Mouse (Mus musculus): Measurements from ENCODE around the gene Gm47969. TPM values are rescaled to one million over a fixed set of nuclear protein-coding genes. Genes with fewer than 3 reads are reported as not detected.

Gene Gm47969
- polyA plus RNA-seq, 1 experiment from 2014 or later = not detected

DNA sequence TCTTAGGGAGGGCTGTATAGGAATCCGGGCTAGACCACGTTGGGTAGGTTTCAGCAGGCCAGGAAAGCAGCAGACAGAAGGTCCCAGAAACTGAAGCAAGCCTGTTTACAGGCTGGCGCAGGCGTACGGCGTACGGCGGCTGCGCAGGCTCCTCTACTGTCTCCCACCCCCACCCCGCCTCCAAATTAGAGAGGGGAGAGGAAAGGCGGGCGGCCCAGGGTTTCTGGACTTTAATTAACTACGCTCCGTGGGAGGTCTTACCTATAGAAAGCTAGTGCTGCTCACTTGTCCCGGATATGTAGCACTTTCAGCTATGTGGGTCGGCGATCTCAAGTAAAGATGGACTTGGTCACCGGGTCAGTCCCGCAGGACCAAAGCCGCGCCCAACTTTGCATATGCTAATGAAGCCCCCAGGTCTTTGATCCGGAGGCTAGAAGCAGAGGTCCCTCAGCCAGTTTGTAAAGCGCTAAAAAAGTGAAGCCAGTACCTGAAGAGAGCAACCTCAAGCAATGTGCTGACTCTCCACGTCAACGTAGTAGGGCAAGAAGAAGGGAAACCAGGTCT, 6.5 kb upstream of the Gm47969 start, which contains the start of gene Slc19a3:
Gene Slc19a3, minus strand, starts transcription at position 340 of the 564 bp plus-strand sequence.
- peak; percentile 96 for ATAC-seq (replicated peaks)
- 0 out of 2 replicates have a peak, but pooled peaks cover 6% of the 10 kb centered on the region for H3K4me1 ChIP-seq
- no peaks in the 10 kb centered on the region for H3K27me3 ChIP-seq (replicated peaks)
- H3K36me3 ChIP-seq (replicated peaks) = no peaks in the 10 kb centered on the region
- H3K4me2 ChIP-seq = peak within 1 kb of the TSS; percentile 54
- H3K27ac ChIP-seq = no peak within 1 kb of the TSS
- H3K9ac ChIP-seq = peak within 1 kb of the TSS; percentile 41
- under 1% methylated on average over 25 of the region's 25 CpGs for WGBS
- no peaks in the 10 kb centered on the region for H3K9me3 ChIP-seq
- H3K4me3 ChIP-seq = peak within 1 kb of the TSS; percentile 44

GRCm38 (mm10) chr1:83039080-83039479, 5.7 kb upstream of the Gm47969 start:
- Histone ChIP-seq H3K4me3 (no peak overlapping the region), H3K9ac (no peak overlapping the region), H3K36me3 (replicated peaks) (no peaks in the 10 kb centered on the region), H3K9me3 (no peaks in the 10 kb centered on the region), H3K4me2 (no peak overlapping the region), H3K27ac (no peak overlapping the region), H3K27me3 (replicated peaks) (no peaks in the 10 kb centered on the region), H3K4me1 (0 out of 2 replicates have a peak, but pooled peaks cover 6% of the 10 kb centered on the region)
- ATAC-seq (replicated peaks) = no peak
- 83% methylated on average over 4 of the region's 4 CpGs for WGBS

GRCm38 (mm10) chr1:83042380-83042779, 2.4 kb upstream of the Gm47969 start, which contains the start of gene Krtap28-10:
Krtap28-10 (minus strand) TSS chr1:83042480.
- H3K27ac ChIP-seq = no peak within 1 kb of the TSS
- 98% methylated on average over 2 of the region's 2 CpGs for WGBS
- no peaks in the 10 kb centered on the region for H3K27me3 ChIP-seq (replicated peaks)
- no peaks in the 10 kb centered on the region for H3K9me3 ChIP-seq
- H3K36me3 ChIP-seq (replicated peaks) = no peaks in the 10 kb centered on the region
- H3K4me3 ChIP-seq = no peak within 1 kb of the TSS
- no peak within 1 kb of the TSS for H3K9ac ChIP-seq
- H3K4me1 ChIP-seq = 0 out of 2 replicates have a peak, but pooled peaks cover 6% of the 10 kb centered on the region
- no peak for ATAC-seq (replicated peaks)
- H3K4me2 ChIP-seq = no peak within 1 kb of the TSS

DNA sequence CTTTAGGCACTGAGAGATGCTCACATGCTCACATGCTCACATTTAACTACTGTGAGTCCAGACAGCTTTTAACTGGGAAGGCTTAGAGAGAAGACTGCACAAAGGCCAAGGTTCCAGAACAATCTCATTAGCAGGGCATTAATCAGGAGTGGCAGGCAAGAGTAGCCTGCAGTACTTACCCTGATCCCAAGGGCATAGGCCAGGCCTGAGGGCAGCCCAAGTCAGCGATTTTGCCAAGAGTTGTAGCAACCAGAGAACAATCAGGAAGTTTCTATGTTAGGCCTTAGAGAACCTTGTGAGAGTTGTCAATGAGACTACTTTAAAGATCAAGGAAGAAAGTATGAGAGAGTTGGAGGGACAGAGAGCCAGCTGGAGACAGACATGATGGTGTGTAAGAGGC, 13.7 kb downstream of the Gm47969 start:
- no peak for ATAC-seq (replicated peaks)
- 56% methylated on average over 1 of the region's 1 CpGs for WGBS
- Histone ChIP-seq H3K4me1 (no peaks in the 10 kb centered on the region), H3K9me3 (no peaks in the 10 kb centered on the region), H3K27ac (no peak overlapping the region), H3K4me2 (no peak overlapping the region), H3K27me3 (replicated peaks) (no peaks in the 10 kb centered on the region), H3K4me3 (no peak overlapping the region), H3K9ac (no peak overlapping the region), H3K36me3 (replicated peaks) (no peaks in the 10 kb centered on the region)

GRCm38 (mm10) chr1:83059278-83059677, 14.5 kb downstream of the Gm47969 start, which contains the start of gene A030005K14Rik:
A030005K14Rik (minus strand) TSS chr1:83059378.
- no peak within 1 kb of the TSS for H3K9ac ChIP-seq
- H3K4me1 ChIP-seq = no peaks in the 10 kb centered on the region
- no peak within 1 kb of the TSS for H3K27ac ChIP-seq
- H3K36me3 ChIP-seq (replicated peaks) = no peaks in the 10 kb centered on the region
- H3K9me3 ChIP-seq = no peaks in the 10 kb centered on the region
- H3K27me3 ChIP-seq (replicated peaks) = no peaks in the 10 kb centered on the region
- WGBS = 90% methylated on average over 9 of the region's 9 CpGs
- no peak within 1 kb of the TSS for H3K4me2 ChIP-seq
- no peak for ATAC-seq (replicated peaks)
- H3K4me3 ChIP-seq = no peak within 1 kb of the TSS

- Histone ChIP-seq H3K4me1 (no peaks in the 10 kb centered on the region), H3K27me3 (replicated peaks) (no peaks in the 10 kb centered on the region), H3K27ac (no peak within 1 kb of the TSS), H3K4me3 (no peak within 1 kb of the TSS), H3K9ac (no peak within 1 kb of the TSS), H3K4me2 (no peak within 1 kb of the TSS), H3K36me3 (replicated peaks) (no peaks in the 10 kb centered on the region), H3K9me3 (no peaks in the 10 kb centered on the region)
- ATAC-seq (replicated peaks) = no peak
- 92% methylated on average over 4 of the region's 4 CpGs for WGBS
Observed at GRCm38 (mm10) chr1:83060643-83061042, 15.9 kb downstream of the Gm47969 start, which contains the start of gene Krtap28-13. Krtap28-13 (plus strand) TSS chr1:83060930.

GRCm38 (mm10) chr1:83064851-83065250, 20.1 kb downstream of the Gm47969 start:
- Histone ChIP-seq H3K27ac (no peak overlapping the region), H3K9me3 (no peaks in the 10 kb centered on the region), H3K27me3 (replicated peaks) (no peaks in the 10 kb centered on the region), H3K4me3 (no peak overlapping the region), H3K36me3 (replicated peaks) (no peaks in the 10 kb centered on the region), H3K4me2 (no peak overlapping the region), H3K4me1 (no peaks in the 10 kb centered on the region), H3K9ac (no peak overlapping the region)
- ATAC-seq (replicated peaks) = no peak
- 26% methylated on average over 3 of the region's 3 CpGs for WGBS

DNA sequence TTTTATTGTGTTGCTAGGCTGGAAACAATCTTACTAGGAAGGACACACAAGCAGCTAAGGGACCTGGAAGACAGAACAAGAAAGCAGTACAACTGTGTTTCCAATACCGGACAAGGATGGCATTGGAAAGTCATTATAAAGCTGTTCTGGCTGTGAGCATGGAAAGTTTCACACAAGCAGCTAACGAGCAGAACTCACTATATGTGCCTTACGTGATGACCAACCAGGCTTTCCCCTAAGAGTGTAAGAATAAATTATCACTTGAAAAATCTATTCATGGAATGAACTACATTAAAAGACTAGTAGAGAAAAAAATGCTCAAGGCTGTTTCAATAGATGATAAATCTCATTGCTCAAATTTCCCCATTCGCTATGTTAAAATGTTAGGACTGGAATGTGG, 21.8 kb downstream of the Gm47969 start:
- WGBS = 93% methylated on average over 4 of the region's 4 CpGs
- no peak overlapping the region for H3K4me2 ChIP-seq
- ATAC-seq (replicated peaks) = no peak
- H3K27me3 ChIP-seq (replicated peaks) = no peaks in the 10 kb centered on the region
- no peak overlapping the region for H3K9ac ChIP-seq
- no peak overlapping the region for H3K27ac ChIP-seq
- no peaks in the 10 kb centered on the region for H3K9me3 ChIP-seq
- no peaks in the 10 kb centered on the region for H3K4me1 ChIP-seq
- H3K36me3 ChIP-seq (replicated peaks) = no peaks in the 10 kb centered on the region
- H3K4me3 ChIP-seq = no peak overlapping the region

DNA sequence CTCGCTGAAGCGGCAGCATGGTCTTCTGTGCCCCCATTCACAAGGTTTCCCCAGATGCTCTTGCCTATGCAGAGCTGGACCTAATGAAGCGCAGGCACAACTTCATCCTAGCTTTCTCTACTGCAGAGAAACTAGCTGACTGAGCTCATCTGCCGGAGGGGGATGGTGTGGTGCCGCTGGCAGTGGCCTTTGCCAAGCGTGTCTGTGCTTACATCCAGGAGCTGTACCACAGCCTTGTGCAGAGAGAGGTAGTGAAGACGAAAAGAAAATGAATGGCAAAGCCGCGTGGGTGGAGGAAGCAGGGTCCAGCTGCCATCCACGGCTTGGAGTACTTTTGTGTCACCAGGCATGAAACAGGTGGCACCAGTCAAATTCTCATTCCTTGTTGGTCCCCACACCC, 22.5 kb downstream of the Gm47969 start:
- H3K4me3 ChIP-seq = no peak overlapping the region
- WGBS = 93% methylated on average over 10 of the region's 10 CpGs

GRCm38 (mm10) chr1:83075526-83076189, 30.9 kb downstream of the Gm47969 start:
- Histone ChIP-seq H3K4me3 (peak overlapping the region; percentile 27), H3K4me2 (peak overlapping the region; percentile 41), H3K9ac (no peak overlapping the region), H3K9me3 (no peaks in the 10 kb centered on the region), H3K27ac (peak overlapping the region; percentile 36; the same call in 1 of the 2 replicates), H3K27me3 (replicated peaks) (no peaks in the 10 kb centered on the region), H3K4me1 (no peaks in the 10 kb centered on the region; the same call in 1 of the 2 replicates), H3K36me3 (replicated peaks) (no peaks in the 10 kb centered on the region)
- peak; percentile 85 for ATAC-seq (replicated peaks)
- WGBS = 34% methylated on average over 15 of the region's 15 CpGs

More for the DNA sequence above, 22.5 kb downstream of the Gm47969 start:
- H3K27me3 ChIP-seq (replicated peaks) = no peaks in the 10 kb centered on the region
- H3K9ac ChIP-seq = no peak overlapping the region
- no peaks in the 10 kb centered on the region for H3K9me3 ChIP-seq
- H3K27ac ChIP-seq = no peak overlapping the region
- H3K4me1 ChIP-seq = no peaks in the 10 kb centered on the region
- no peak for ATAC-seq (replicated peaks)
- H3K36me3 ChIP-seq (replicated peaks) = no peaks in the 10 kb centered on the region
- no peak overlapping the region for H3K4me2 ChIP-seq

DNA sequence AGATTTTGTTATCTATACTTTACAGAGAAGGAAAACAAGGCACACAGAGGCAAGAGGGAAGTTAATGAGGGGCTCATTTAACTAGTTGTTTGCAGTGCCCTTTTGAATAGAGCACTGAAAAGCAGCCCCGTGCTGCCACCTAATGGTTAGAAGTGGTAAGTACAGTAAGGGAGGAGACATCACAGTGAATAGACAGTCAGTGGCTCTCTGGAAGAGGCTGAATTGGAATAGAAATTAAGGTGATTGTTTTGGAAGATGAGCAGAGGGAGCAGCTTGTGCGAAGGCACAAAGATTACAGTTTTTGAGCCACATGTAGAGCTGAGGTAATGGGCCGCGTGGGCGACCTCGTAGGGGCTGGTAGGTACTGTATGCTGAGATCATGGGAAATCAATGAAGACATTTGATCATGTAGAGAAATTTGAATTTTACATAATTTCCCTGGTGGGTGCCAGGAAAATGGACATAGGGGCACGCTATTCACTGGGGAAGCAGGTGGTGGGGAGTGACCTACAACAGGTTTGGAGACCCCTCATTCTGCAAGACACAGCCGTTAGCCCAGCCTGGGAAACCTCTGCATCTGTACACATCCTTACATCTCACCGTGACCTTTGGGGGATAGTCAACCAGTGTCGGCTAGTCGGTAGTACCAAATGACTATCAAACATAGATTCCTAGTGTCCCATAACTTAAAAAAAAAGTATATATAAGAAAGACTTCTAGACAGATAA, 31.6 kb downstream of the Gm47969 start:
- peak; percentile 96 for ATAC-seq (replicated peaks)
- peak overlapping the region; percentile 41 for H3K4me2 ChIP-seq
- H3K27me3 ChIP-seq (replicated peaks) = no peaks in the 10 kb centered on the region
- H3K27ac ChIP-seq = peak overlapping the region; percentile 36; the same call in 1 of the 2 replicates
- no peaks in the 10 kb centered on the region for H3K36me3 ChIP-seq (replicated peaks)
- H3K9ac ChIP-seq = no peak overlapping the region
- no peaks in the 10 kb centered on the region; the same call in 1 of the 2 replicates for H3K4me1 ChIP-seq
- no peaks in the 10 kb centered on the region for H3K9me3 ChIP-seq
- peak overlapping the region; percentile 27 for H3K4me3 ChIP-seq
- WGBS = 45% methylated on average over 11 of the region's 11 CpGs

- H3K27me3 ChIP-seq (replicated peaks) = no peaks in the 10 kb centered on the region
- H3K4me2 ChIP-seq = no peak overlapping the region
- no peaks in the 10 kb centered on the region for H3K36me3 ChIP-seq (replicated peaks)
- H3K9ac ChIP-seq = no peak overlapping the region
- H3K4me1 ChIP-seq = no peaks in the 10 kb centered on the region; the same call in 1 of the 2 replicates
- no peaks in the 10 kb centered on the region for H3K9me3 ChIP-seq
- no peak overlapping the region for H3K27ac ChIP-seq
- 87% methylated on average over 6 of the region's 6 CpGs for WGBS
- H3K4me3 ChIP-seq = no peak overlapping the region
- no peak for ATAC-seq (replicated peaks)
Observed at GRCm38 (mm10) chr1:83077016-83077415, 32.3 kb downstream of the Gm47969 start.

Measured in midbrain, embryonic 15.5 days (tissue).